Mouse (Mus musculus) thymus, adult 2 months (tissue): ENCODE results near the gene Bag2.
"Not testable (repeated sequence)": the region's sequence is repeated elsewhere in the genome, so short reads cannot be mapped to it uniquely, and the experiment has no call there.

Experiments used
- CTCF ChIP-seq: fragments of 200-500 bp; IDR thresholded peaks from 2 replicates; pipeline ENCODE4 v1.5.1; 2012; ENCODE audit warnings: mild to moderate bottlenecking, control low read depth, low read length, moderate library complexity, borderline replicate concordance; ENCODE audit not compliant: control insufficient read depth, poor library complexity, insufficient read depth; ENCODE audit errors: extremely low read depth
- POLR2A ChIP-seq: fragments of 200-500 bp; IDR thresholded peaks from 2 replicates; pipeline ENCODE4 v1.6.1; 2012; ENCODE audit warnings: mild to moderate bottlenecking, low read length, control low read depth, moderate library complexity; ENCODE audit not compliant: control insufficient read depth, poor library complexity, insufficient read depth; ENCODE audit errors: extremely low read depth

- TF ChIP-seq POLR2A, CTCF: not testable (repeated sequence)
These were observed 7.9 kb downstream of the Bag2 start for GRCm38 (mm10) chr1:33749709-33750108.
